Mouse (Mus musculus) liver, postnatal 0 days (tissue): ENCODE results near the gene Gm20388.

ENCODE experiments used
- CTCF ChIP-seq: sonication (generic); IDR thresholded peaks from 2 replicates; pipeline ENCODE4 v1.5.1; 2016; ENCODE audit warnings: antibody characterized with exemption, low read depth
- EP300 ChIP-seq: IDR thresholded peaks from 2 replicates; pipeline ENCODE4 v1.6.1; 2016; ENCODE audit warnings: antibody characterized with exemption, low read depth, mild to moderate bottlenecking

GRCm38 (mm10) chr8:122273826-122274225 is 2363.2 kb downstream of the Gm20388 start:
- TF ChIP-seq EP300 (no peak), CTCF (no peak)
